Mouse (Mus musculus) MEL (cell line): ENCODE measurements around the gene Pafah1b1. TPM values are rescaled to one million over a fixed set of nuclear protein-coding genes. Genes with fewer than 3 reads are reported as not detected.

Experiments
- DNase-seq: peaks from one replicate; pipeline ENCODE4 v3.0.0; 2011; ENCODE audit warnings: low read depth, low spot score
- H3K27ac ChIP-seq: 2 replicates; pipeline ENCODE4 v1.5.1; 2012; ENCODE audit warnings: low read depth, mild to moderate bottlenecking, control low read depth, low read length, moderate library complexity; ENCODE audit not compliant: control insufficient read depth
- H3K27me3 ChIP-seq, 2 experiments: fragments of 150-350 bp in 1 of 2; sonication (generic) in 1 of 2; 2 replicates each; pipeline ENCODE4 v1.6.1; 2012; ENCODE audit warnings: low read length in 2 of 2, mild to moderate bottlenecking in 2 of 2, improper control_type of control experiment in 1 of 2, moderate library complexity in 1 of 2; ENCODE audit not compliant: insufficient read depth in 2 of 2, control insufficient read depth in 1 of 2
- H3K36me3 ChIP-seq, 2 experiments: 2 replicates each; pipeline ENCODE4 v1.6.1; 2012 to 2014; ENCODE audit warnings: low read length in 2 of 2, improper control_type of control experiment in 1 of 2, inconsistent platforms in 1 of 2, mild to moderate bottlenecking in 1 of 2; ENCODE audit not compliant: insufficient read depth in 2 of 2, control insufficient read depth in 1 of 2
- H3K4me1 ChIP-seq, 2 experiments: fragments of 150-350 bp in 1 of 2; sonication (generic) in 1 of 2; 2 replicates each; pipeline ENCODE4 v1.6.1; 2012; ENCODE audit warnings: low read length in 2 of 2, improper control_type of control experiment in 1 of 2, mild to moderate bottlenecking in 1 of 2; ENCODE audit not compliant: insufficient read depth in 2 of 2, control insufficient read depth in 1 of 2
- H3K4me3 ChIP-seq, 2 experiments: fragments of 150-350 bp in 1 of 2; sonication (generic) in 1 of 2; 2 replicates each; pipeline ENCODE4 v1.5.1; 2012; ENCODE audit warnings: low read depth in 2 of 2, low read length in 2 of 2, mild to moderate bottlenecking in 2 of 2, moderate library complexity in 2 of 2, control low read depth in 1 of 2, improper control_type of control experiment in 1 of 2; ENCODE audit not compliant: control insufficient read depth in 1 of 2, insufficient read depth in 1 of 2
- H3K79me2 ChIP-seq: 2 replicates; pipeline ENCODE4 v1.6.1; 2012; ENCODE audit warnings: mild to moderate bottlenecking, low read length, moderate library complexity; ENCODE audit not compliant: control insufficient read depth, poor library complexity, insufficient read depth
- H3K9ac ChIP-seq: 2 replicates; pipeline ENCODE4 v1.6.1; 2012; ENCODE audit warnings: low read depth, mild to moderate bottlenecking, control low read depth, low read length, moderate library complexity; ENCODE audit not compliant: control insufficient read depth, poor library complexity, severe bottlenecking
- H3K9me3 ChIP-seq: fragments of 150-350 bp; sonication (generic); replicated peaks from 2 replicates; pipeline ENCODE4 v1.6.1; 2012; ENCODE audit warnings: mild to moderate bottlenecking, low read length, improper control_type of control experiment, moderate library complexity; ENCODE audit not compliant: insufficient read depth
- BHLHE40 ChIP-seq: IDR thresholded peaks from 2 replicates; pipeline ENCODE4 v1.6.1; 2012; ENCODE audit warnings: low read depth, mild to moderate bottlenecking, inconsistent platforms, low read length, improper control_type of control experiment, borderline replicate concordance
- CHD1 ChIP-seq: IDR thresholded peaks from 2 replicates; pipeline ENCODE4 v1.6.1; 2012; ENCODE audit warnings: low read depth, mild to moderate bottlenecking, inconsistent platforms, low read length, improper control_type of control experiment
- CTCF ChIP-seq, 3 experiments: IDR thresholded peaks in 2 of 3; conservative IDR thresholded peaks in 1 of 3; 2 replicates each; pipeline ENCODE4 v1.5.1; 2011 to 2012; ENCODE audit warnings: low read length in 3 of 3, low read depth in 2 of 3, mild to moderate bottlenecking in 2 of 3, improper control_type of control experiment in 1 of 3, inconsistent platforms in 1 of 3, mixed read lengths in 1 of 3, moderate library complexity in 1 of 3; ENCODE audit not compliant: control insufficient read depth in 1 of 3, insufficient read depth in 1 of 3, poor library complexity in 1 of 3, severe bottlenecking in 1 of 3
- ELF1 ChIP-seq: IDR thresholded peaks from 2 replicates; pipeline ENCODE4 v1.6.1; 2014; ENCODE audit warnings: low read depth, mild to moderate bottlenecking, inconsistent platforms, low read length, improper control_type of control experiment, moderate library complexity
- EP300 ChIP-seq, 2 experiments: IDR thresholded peaks; 2 replicates each; pipeline ENCODE4 v1.6.1; 2011; ENCODE audit warnings: improper control_type of control experiment in 2 of 2, low read length in 2 of 2, low read depth in 1 of 2, mild to moderate bottlenecking in 1 of 2
- JUND ChIP-seq: IDR thresholded peaks from 2 replicates; pipeline ENCODE4 v1.6.1; 2011; ENCODE audit warnings: low read depth, mild to moderate bottlenecking, improper control_type of control experiment, low read length
- KAT2A ChIP-seq: conservative IDR thresholded peaks from 2 replicates; pipeline ENCODE4 v1.6.1; 2012; ENCODE audit warnings: low read depth, low read length, improper control_type of control experiment, inconsistent platforms
- MAFK ChIP-seq: IDR thresholded peaks from 2 replicates; pipeline ENCODE4 v1.6.1; 2011; ENCODE audit warnings: low read depth, mild to moderate bottlenecking, low read length, improper control_type of control experiment, borderline replicate concordance
- MAZ ChIP-seq: IDR thresholded peaks from 2 replicates; pipeline ENCODE4 v1.6.1; 2012; ENCODE audit warnings: low read depth, mild to moderate bottlenecking, inconsistent platforms, low read length, improper control_type of control experiment
- MEF2A ChIP-seq: IDR thresholded peaks from 2 replicates; pipeline ENCODE4 v1.6.1; 2014; ENCODE audit warnings: low read depth, mild to moderate bottlenecking, inconsistent platforms, low read length, improper control_type of control experiment; ENCODE audit not compliant: poor library complexity, insufficient replicate concordance, severe bottlenecking; ENCODE audit errors: extremely low read depth
- MXI1 ChIP-seq: IDR thresholded peaks from 2 replicates; pipeline ENCODE4 v1.6.1; 2011; ENCODE audit warnings: mild to moderate bottlenecking, low read depth, low read length, improper control_type of control experiment
- MYC ChIP-seq: IDR thresholded peaks from 2 replicates; pipeline ENCODE4 v1.6.1; 2011; ENCODE audit warnings: low read depth, mild to moderate bottlenecking, low read length, improper control_type of control experiment, moderate library complexity
- NRF1 ChIP-seq: IDR thresholded peaks from 2 replicates; pipeline ENCODE4 v1.6.1; 2014; ENCODE audit warnings: low read depth, mild to moderate bottlenecking, inconsistent platforms, low read length, improper control_type of control experiment, moderate library complexity; ENCODE audit not compliant: poor library complexity, insufficient read depth, severe bottlenecking
- POLR2AphosphoS2 ChIP-seq: IDR thresholded peaks from 2 replicates; pipeline ENCODE4 v1.6.1; 2011; ENCODE audit warnings: low read length, improper control_type of control experiment
- RAD21 ChIP-seq: IDR thresholded peaks from 2 replicates; pipeline ENCODE4 v1.6.1; 2011; ENCODE audit warnings: mild to moderate bottlenecking, low read depth, low read length, improper control_type of control experiment
- RCOR1 ChIP-seq: IDR thresholded peaks from 2 replicates; pipeline ENCODE4 v1.6.1; 2012; ENCODE audit warnings: low read depth, mild to moderate bottlenecking, inconsistent platforms, low read length, improper control_type of control experiment
- SIN3A ChIP-seq: IDR thresholded peaks from 2 replicates; pipeline ENCODE4 v1.6.1; 2012; ENCODE audit warnings: low read length, improper control_type of control experiment, inconsistent platforms
- SMC3 ChIP-seq: IDR thresholded peaks from 2 replicates; pipeline ENCODE4 v1.6.1; 2011; ENCODE audit warnings: low read depth, low read length, improper control_type of control experiment
- TAL1 ChIP-seq: IDR thresholded peaks from 2 replicates; pipeline ENCODE4 v1.6.1; 2012; ENCODE audit warnings: mild to moderate bottlenecking, inconsistent platforms, low read length, moderate library complexity, mixed read lengths
- TCF12 ChIP-seq: IDR thresholded peaks from 2 replicates; pipeline ENCODE4 v1.6.1; 2014; ENCODE audit warnings: low read depth, mild to moderate bottlenecking, inconsistent platforms, low read length, improper control_type of control experiment, moderate library complexity
- USF2 ChIP-seq, 2 experiments: IDR thresholded peaks; 2 replicates each; pipeline ENCODE4 v1.6.1; 2011 to 2012; ENCODE audit warnings: improper control_type of control experiment in 2 of 2, low read length in 2 of 2, borderline replicate concordance in 1 of 2, inconsistent platforms in 1 of 2, low read depth in 1 of 2, mild to moderate bottlenecking in 1 of 2; ENCODE audit not compliant: insufficient read depth in 1 of 2
- ZC3H11A ChIP-seq: IDR thresholded peaks from 2 replicates; pipeline ENCODE4 v1.6.1; 2012; ENCODE audit warnings: low read depth, mild to moderate bottlenecking, inconsistent platforms, low read length, improper control_type of control experiment
- ZNF384 ChIP-seq: IDR thresholded peaks from 2 replicates; pipeline ENCODE4 v1.6.1; 2012; ENCODE audit warnings: low read depth, mild to moderate bottlenecking, inconsistent platforms, low read length, improper control_type of control experiment
- polyA plus RNA-seq, 2 experiments: library from polyadenylated mRNA; stranded (reverse) in 1 of 2; unstranded in 1 of 2; fragments of >175 nt in 1 of 2; fragments of >200 nt in 1 of 2; gene quantifications; 2 replicates each; pipeline versions ENCODE4 v1.2.1 to v1.2.4; 2012; ENCODE audit warnings: low replicate concordance in 2 of 2, low read depth in 1 of 2; ENCODE audit not compliant: insufficient read length in 2 of 2, insufficient read depth in 1 of 2, missing spikeins in 1 of 2
- total RNA-seq: library from RNA; depleted of rRNA; stranded (reverse); fragments of 300-350 nt; gene quantifications from 2 replicates; pipeline ENCODE4 v1.2.3, GENCODE M21; 2012

Pafah1b1 gene
- total and polyA plus RNA-seq, 3 experiments, result 54.5 to 67.4 TPM; not detected in 1

- Histone ChIP-seq H3K4me1 (peaks cover 0 to 2% of the 10 kb centered on the region in 2 experiments; a peak in 1 of 4 replicates), H3K9ac (no peak overlapping the region), H3K4me3 (no peak overlapping the region), H3K36me3 (peaks cover 10 to 14% of the 10 kb centered on the region in 2 experiments), H3K27ac (no peak overlapping the region), H3K9me3 (no peaks in the 10 kb centered on the region), H3K79me2 (peaks cover 56% of the 10 kb centered on the region), H3K27me3 (no peaks in the 10 kb centered on the region)
- no peak for TF ChIP-seq BHLHE40
- no peak for TF ChIP-seq ZC3H11A
- TF ChIP-seq MAFK, result no peak
- TF ChIP-seq POLR2AphosphoS2, result no peak
- TF ChIP-seq ELF1, result no peak
- no peak for TF ChIP-seq TCF12
- TF ChIP-seq MAZ, result no peak
- TF ChIP-seq CHD1, result no peak
- TF ChIP-seq SMC3, result no peak
- no peak for TF ChIP-seq EP300 (IDR thresholded peaks at IDR 0.05; ENCODE audit: low read depth in 1 of 2, low read length in 2 of 2)
- DNase-seq, result no peak
Observed at GRCm38 (mm10) chr11:74704068-74704467, 20.4 kb downstream of the Pafah1b1 start.

GRCm38 (mm10) chr11:74699505-74699904 is 25.0 kb downstream of the Pafah1b1 start:
- TF ChIP-seq MXI1 (no peak), ZNF384 (peak; percentile 57), RCOR1 (no peak)
- H3K4me1 ChIP-seq, result no peaks in the 10 kb centered on the region
- no peaks in the 10 kb centered on the region for H3K27me3 ChIP-seq
- no peak for DNase-seq
- H3K36me3 ChIP-seq, result peaks cover 2 to 28% of the 10 kb centered on the region in 2 experiments; a peak in 3 of 4 replicates
- H3K4me3 ChIP-seq, result no peak overlapping the region
- H3K9me3 ChIP-seq, result no peaks in the 10 kb centered on the region
- peaks cover 33% of the 10 kb centered on the region for H3K79me2 ChIP-seq
- H3K9ac ChIP-seq, result no peak overlapping the region
- H3K27ac ChIP-seq, result no peak overlapping the region

- Histone ChIP-seq H3K27me3 (no peaks in the 10 kb centered on the region), H3K79me2 (peaks cover 8% of the 10 kb centered on the region), H3K9ac (no peak overlapping the region), H3K4me3 (no peak overlapping the region), H3K27ac (no peak overlapping the region)
- no peak for TF ChIP-seq SIN3A
- TF ChIP-seq TCF12, result no peak
- no peak for TF ChIP-seq MAZ
- no peak for TF ChIP-seq CTCF (IDR thresholded peaks at IDR 0.05 in 2 of 3, conservative IDR thresholded peaks at IDR 0.05 in 1 of 3; ENCODE audit: control insufficient read depth in 1 of 3, insufficient read depth in 1 of 3, low read depth in 2 of 3, low read length in 3 of 3, poor library complexity in 1 of 3, severe bottlenecking in 1 of 3)
- no peak for TF ChIP-seq MEF2A
- TF ChIP-seq ELF1, result no peak
- no peak for TF ChIP-seq USF2 (IDR thresholded peaks at IDR 0.05; ENCODE audit: borderline replicate concordance in 1 of 2, insufficient read depth in 1 of 2, low read depth in 1 of 2, low read length in 2 of 2)
- no peak for TF ChIP-seq NRF1
- no peak for TF ChIP-seq KAT2A
- no peak for TF ChIP-seq MYC
- no peak for TF ChIP-seq EP300 (IDR thresholded peaks at IDR 0.05; ENCODE audit: low read depth in 1 of 2, low read length in 2 of 2)
- no peak for TF ChIP-seq MXI1
- TF ChIP-seq ZNF384, result no peak
- TF ChIP-seq ZC3H11A, result no peak
- no peak for TF ChIP-seq TAL1
- no peak for TF ChIP-seq RAD21
- TF ChIP-seq CHD1, result no peak
- no peak for TF ChIP-seq BHLHE40
- no peak for TF ChIP-seq JUND
- TF ChIP-seq, all 39 proteins: peak for 0
- Histone ChIP-seq H3K9me3 (no peaks in the 10 kb centered on the region), H3K36me3 (peaks cover 6 to 61% of the 10 kb centered on the region in 2 experiments), H3K4me1 (no peaks in the 10 kb centered on the region; a peak in 1 of 4 replicates)
- DNase-seq, result no peak
Observed at GRCm38 (mm10) chr11:74692151-74692550, 32.3 kb downstream of the Pafah1b1 start.
